Mouse (Mus musculus) adrenal gland (tissue): Measurements from ENCODE around the gene Fibp.

Experiments
- intact Hi-C: fragments of 180-260 bp; cut with DNase I; formaldehyde crosslinking; loops from one replicate; pipeline ENCODE4 v1.15.1; 2025
- long read RNA-seq, 2 experiments: library from polyadenylated mRNA; unstranded; transcript quantifications; one replicate each; pipeline ENCODE4 v2.0.0; 2020; ENCODE audit warnings: borderline replicate concordance in 1 of 2; ENCODE audit not compliant: insufficient replicate concordance in 1 of 2

The Fibp gene
- long read RNA-seq, experiment 1, transcript Fibp-205 (10 exons, 1,209 nt) = major isoform, 25 of 47 reads
- long read RNA-seq, experiment 1, transcript Fibp-201 (10 exons, 1,215 nt) = minor isoform, 7 of 47 reads
- long read RNA-seq, experiment 1, partial matches to known transcripts = 2 of 47 reads
- long read RNA-seq, experiment 1, other reads (novel, unspliced or antisense) = 13 of 47 reads
- long read RNA-seq, experiment 2, transcript Fibp-205 (10 exons, 1,209 nt) = major isoform, 20 of 41 reads
- long read RNA-seq, experiment 2, transcript Fibp-201 (10 exons, 1,215 nt) = minor isoform, 6 of 41 reads
- long read RNA-seq, experiment 2, partial matches to known transcripts = 5 of 41 reads
- long read RNA-seq, experiment 2, other reads (novel, unspliced or antisense) = 10 of 41 reads

GRCm38 (mm10) chr19:5460465-5460911, at the start of gene Fibp:
Fibp (plus strand) TSS chr19:5460615.
- intact Hi-C loops = no loop called here

GRCm38 (mm10) chr19:5410641-5411040, 49.8 kb upstream of the Fibp start:
- intact Hi-C loops = no loop called here

GRCm38 (mm10) chr19:5411961-5412360, 48.5 kb upstream of the Fibp start:
- intact Hi-C loops = no loop called here

- intact Hi-C loops = no loop called here
Measured at GRCm38 (mm10) chr19:5413840-5414239, 46.6 kb upstream of the Fibp start.

- intact Hi-C loops = no loop called here
Measured at GRCm38 (mm10) chr19:5414534-5414957, 45.9 kb upstream of the Fibp start.

- intact Hi-C loops = no loop called here
Measured at GRCm38 (mm10) chr19:5418750-5419466, 41.5 kb upstream of the Fibp start.

GRCm38 (mm10) chr19:5419630-5420029, 40.8 kb upstream of the Fibp start:
- intact Hi-C loops = no loop called here

- intact Hi-C loops = no loop called here
Measured at GRCm38 (mm10) chr19:5420579-5420978, 39.8 kb upstream of the Fibp start.

- intact Hi-C loops = no loop called here
Measured at GRCm38 (mm10) chr19:5421784-5422183, 38.6 kb upstream of the Fibp start.

- intact Hi-C loops = no loop called here
Measured at GRCm38 (mm10) chr19:5422267-5422666, 38.1 kb upstream of the Fibp start.

- intact Hi-C loops = no loop called here
Measured at GRCm38 (mm10) chr19:5422895-5423443, 37.4 kb upstream of the Fibp start.

GRCm38 (mm10) chr19:5423561-5423960, 36.9 kb upstream of the Fibp start:
- intact Hi-C loops = no loop called here

- intact Hi-C loops = no loop called here
Measured at GRCm38 (mm10) chr19:5424092-5424781, 36.2 kb upstream of the Fibp start.

- intact Hi-C loops = loop anchor here (5.0 kb wide), 1 partner anchor 38 kb away; the partner anchor contains the start of gene Sart1
Measured at GRCm38 (mm10) chr19:5424782-5425741, 35.4 kb upstream of the Fibp start, which contains the start of the genes Drap1 and AI837181. Drap1 (minus strand) TSS chr19:5424979. AI837181 (plus strand) TSS chr19:5425144.

GRCm38 (mm10) chr19:5425906-5426565, 34.4 kb upstream of the Fibp start:
- intact Hi-C loops = loop anchor here (5.0 kb wide), 1 partner anchor 39 kb away; the partner anchor contains the start of gene Sart1

GRCm38 (mm10) chr19:5426640-5427290, 33.6 kb upstream of the Fibp start:
- intact Hi-C loops = loop anchor here (5.0 kb wide), 1 partner anchor 39 kb away; the partner anchor contains the start of gene Sart1

GRCm38 (mm10) chr19:5428083-5428482, 32.3 kb upstream of the Fibp start:
- intact Hi-C loops = loop anchor here (5.0 kb wide), 1 partner anchor 41 kb away; the partner anchor contains the start of gene Sart1

GRCm38 (mm10) chr19:5429219-5429618, 31.2 kb upstream of the Fibp start:
- intact Hi-C loops = loop anchor here (5.0 kb wide), 1 partner anchor 42 kb away; the partner anchor contains the start of gene Sart1

GRCm38 (mm10) chr19:5429806-5430205, 30.6 kb upstream of the Fibp start:
- intact Hi-C loops = loop anchor here (5.0 kb wide), 2 partner anchors 43 to 57 kb away; partner anchors contain the start of genes Mus81 and Sart1
